Comparison of ENCODE assay signal across 11 mouse cellular contexts in the genomic region with DNA sequence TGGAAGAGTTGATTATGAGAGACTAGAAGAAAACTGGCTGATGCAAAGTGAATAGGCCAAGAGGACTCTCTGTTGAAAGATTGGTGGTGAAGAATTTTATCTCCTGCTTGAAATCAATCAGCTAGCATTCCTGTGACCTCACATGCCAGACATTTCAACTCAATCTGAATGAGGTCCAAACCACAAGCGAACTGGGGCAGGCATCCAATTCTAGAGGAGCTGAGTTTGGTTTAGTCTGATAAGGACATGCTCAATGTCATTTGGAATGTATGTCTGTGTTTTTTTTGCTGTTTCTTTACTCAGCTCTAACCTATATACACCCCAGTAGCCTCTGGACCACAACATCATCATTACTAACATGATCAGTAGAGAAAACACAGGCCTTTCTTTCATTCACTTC.
DNase-seq lines count a peak whose midpoint lies in the region; ATAC-seq and TF ChIP-seq lines count a peak whose summit lies in the region.
"Had no signal": no experiment of that assay in that cellular context is flagged by ENCODE, and none has a peak within 500 bp of the region (broad histone marks: within the 10 kb centered on the region; RNA-seq: fewer than 3 reads in every experiment).

No protein-coding gene starts in this region.

- WGBS in limb, embryonic 14.5 days: 85% methylated on average over 1 of the region's 1 CpGs
- WGBS in limb, embryonic 10.5 days: 87% methylated on average over 1 of the region's 1 CpGs
- WGBS in heart, embryonic 16.5 days: 9% methylated on average over 1 of the region's 1 CpGs

- no peaks in the 10 kb centered on the region for H3K36me3 ChIP-seq in limb, embryonic 14.5 days (ENCODE audit: control insufficient read depth, insufficient read depth, low read length)
- H3K36me3 ChIP-seq in limb, embryonic 10.5 days: no peaks in the 10 kb centered on the region
- H3K36me3 ChIP-seq in heart, embryonic 16.5 days (ENCODE audit: control insufficient read depth, insufficient read depth): no peaks in the 10 kb centered on the region
- H3K36me3 ChIP-seq: forebrain, embryonic 12.5 days; liver, embryonic 13.5 days had no signal

- no peak overlapping the region for H3K9ac ChIP-seq in limb, embryonic 14.5 days (ENCODE audit: low read depth, low read length, severe bottlenecking)
- no peak overlapping the region for H3K9ac ChIP-seq in heart, embryonic 16.5 days (ENCODE audit: low read length)
- H3K9ac ChIP-seq: forebrain, embryonic 12.5 days; liver, embryonic 13.5 days had no signal

- no peak overlapping the region for H3K4me3 ChIP-seq in limb, embryonic 14.5 days (replicated peaks; ENCODE audit: low read length)
- no peak overlapping the region for H3K4me3 ChIP-seq in limb, embryonic 10.5 days
- H3K4me3 ChIP-seq in heart, embryonic 16.5 days (ENCODE audit: low read length): no peak overlapping the region
- H3K4me3 ChIP-seq: forebrain, embryonic 12.5 days; liver, embryonic 13.5 days had no signal

- no peak for TF ChIP-seq POLR2A in limb, embryonic 14.5 days (IDR thresholded peaks at IDR 0.05; ENCODE audit: borderline replicate concordance, extremely low read depth, insufficient read depth, insufficient read length)

- no peak for ATAC-seq in limb, embryonic 14.5 days (ENCODE audit: low FRiP score, low read depth)
- ATAC-seq in heart, embryonic 16.5 days (replicated peaks; ENCODE audit: extremely low read depth, insufficient read depth, low FRiP score): peak; percentile 75
- ATAC-seq: midbrain, embryonic 16.5 days had no signal

- H3K9me3 ChIP-seq in limb, embryonic 14.5 days (ENCODE audit: control insufficient read depth, low read length): no peaks in the 10 kb centered on the region
- H3K9me3 ChIP-seq in limb, embryonic 10.5 days (replicated peaks): no peaks in the 10 kb centered on the region
- H3K9me3 ChIP-seq in heart, embryonic 16.5 days (replicated peaks; ENCODE audit: control insufficient read depth, low read length): no peaks in the 10 kb centered on the region
- H3K9me3 ChIP-seq: forebrain, embryonic 12.5 days; liver, embryonic 13.5 days had no signal

- no peak overlapping the region for H3K27ac ChIP-seq in limb, embryonic 14.5 days (replicated peaks; ENCODE audit: low read depth, low read length)
- H3K27ac ChIP-seq in limb, embryonic 10.5 days: no peak overlapping the region
- H3K27ac ChIP-seq in heart, embryonic 16.5 days (ENCODE audit: low read length): peak overlapping the region; percentile 77
- H3K27ac ChIP-seq: forebrain, embryonic 12.5 days; liver, embryonic 13.5 days had no signal

- peak; percentile 30 for DNase-seq in limb, embryonic 14.5 days (ENCODE audit: low spot score)
- DNase-seq in limb, embryonic 10.5 days (ENCODE audit: low spot score): no peak
- peak; percentile 65 for DNase-seq in adrenal gland, postnatal 10 days
- peak; percentile 74 for DNase-seq in lung, postnatal 36 days
- no peak for DNase-seq in left cerebral cortex, postnatal 25 days (ENCODE audit: low spot score in 2 of 2)
- no peak for DNase-seq in liver
- DNase-seq: liver, embryonic 13.5 days; right cerebral cortex, postnatal 4 days had no signal

- no peak overlapping the region for H3K4me2 ChIP-seq in limb, embryonic 14.5 days (replicated peaks; ENCODE audit: low read depth, low read length, severe bottlenecking)
- peak overlapping the region; percentile 26; the same call in 1 of the 2 replicates for H3K4me2 ChIP-seq in heart, embryonic 16.5 days (ENCODE audit: low read depth, low read length)
- H3K4me2 ChIP-seq: forebrain, embryonic 12.5 days; liver, embryonic 13.5 days had no signal

- no peaks in the 10 kb centered on the region for H3K4me1 ChIP-seq in limb, embryonic 14.5 days (ENCODE audit: control insufficient read depth, insufficient read depth, low read length)
- H3K4me1 ChIP-seq in limb, embryonic 10.5 days: no peaks in the 10 kb centered on the region
- H3K4me1 ChIP-seq in heart, embryonic 16.5 days (ENCODE audit: control insufficient read depth, insufficient read depth, low read length): peaks cover 10% of the 10 kb centered on the region
- H3K4me1 ChIP-seq: forebrain, embryonic 12.5 days; liver, embryonic 13.5 days had no signal

- no peaks in the 10 kb centered on the region for H3K27me3 ChIP-seq in limb, embryonic 14.5 days (ENCODE audit: control insufficient read depth, insufficient read depth, low read length)
- no peaks in the 10 kb centered on the region for H3K27me3 ChIP-seq in limb, embryonic 10.5 days (ENCODE audit: low read depth, poor library complexity, severe bottlenecking)
- H3K27me3 ChIP-seq in heart, embryonic 16.5 days (ENCODE audit: control insufficient read depth, insufficient read depth, low read length): no peaks in the 10 kb centered on the region
- H3K27me3 ChIP-seq: forebrain, embryonic 12.5 days; liver, embryonic 13.5 days had no signal

- intact Hi-C loops in left cerebral cortex, postnatal 25 days (cut with DNase I): no loop called here

Comparison
In these comparisons a context has a peak if more than half of its experiments do, and no peak if none do; other contexts are left out.
1. DNase-seq: peak in limb, embryonic 14.5 days (single experiment), adrenal gland, postnatal 10 days (single experiment) and lung, postnatal 36 days (single experiment); none in limb, embryonic 10.5 days (single experiment), left cerebral cortex, postnatal 25 days (0 of 2) and liver (single experiment).